Mouse (Mus musculus) limb, embryonic 11.5 days (tissue): ENCODE data around the gene Gm21887. TPM values are rescaled to one million over a fixed set of nuclear protein-coding genes. Genes with fewer than 3 reads are reported as not detected.
"Not testable (repeated sequence)": the region's sequence is repeated elsewhere in the genome, so short reads cannot be mapped to it uniquely, and the experiment has no call there.

ENCODE experiments used
- ATAC-seq: fragments of 200-750 bp; cut with Nextera tagmentation; 2 replicates; pipeline ENCODE4 v1.8.0; 2017; ENCODE audit warnings: low read depth; ENCODE audit not compliant: insufficient number of reproducible peaks, low FRiP score, low TSS enrichment
- DNase-seq: peaks from one replicate; pipeline ENCODE4 v3.0.0-alpha.2; 2015; ENCODE audit warnings: low spot score
- H3K27ac ChIP-seq: fragments of 300-500 bp; sonication (generic); replicated peaks from 2 replicates; pipeline ENCODE4 v1.5.1; 2014; ENCODE audit warnings: low read depth, mild to moderate bottlenecking, low read length
- H3K27me3 ChIP-seq: fragments of 300-500 bp; sonication (generic); 2 replicates; pipeline ENCODE4 v1.6.1; 2014; ENCODE audit warnings: mild to moderate bottlenecking, low read length, mixed read lengths; ENCODE audit not compliant: control insufficient read depth, insufficient read depth
- H3K36me3 ChIP-seq: fragments of 300-500 bp; sonication (generic); 2 replicates; pipeline ENCODE4 v1.6.1; 2014; ENCODE audit warnings: mild to moderate bottlenecking, low read length, moderate library complexity, mixed read lengths; ENCODE audit not compliant: control insufficient read depth, insufficient read depth
- H3K4me1 ChIP-seq: fragments of 300-500 bp; sonication (generic); 2 replicates; pipeline ENCODE4 v1.6.1; 2014; ENCODE audit warnings: low read length, mixed read lengths; ENCODE audit not compliant: control insufficient read depth, insufficient read depth
- H3K4me2 ChIP-seq: fragments of 300-500 bp; sonication (generic); 2 replicates; pipeline ENCODE4 v1.6.1; 2014; ENCODE audit warnings: low read depth, mild to moderate bottlenecking, moderate library complexity; ENCODE audit not compliant: severe bottlenecking
- H3K4me3 ChIP-seq: fragments of 300-500 bp; sonication (generic); 2 replicates; pipeline ENCODE4 v1.5.1; 2014; ENCODE audit warnings: low read depth, low read length
- H3K9ac ChIP-seq: fragments of 300-500 bp; sonication (generic); 2 replicates; pipeline ENCODE4 v1.6.1; 2014; ENCODE audit warnings: mild to moderate bottlenecking, low read length
- H3K9me3 ChIP-seq: fragments of 300-500 bp; sonication (generic); 2 replicates; pipeline ENCODE4 v1.6.1; 2016; ENCODE audit warnings: low read length; ENCODE audit not compliant: control insufficient read depth
- WGBS: fragments of 180-500 bp; shearing (Covaris S2); extraction: QIAGEN DNeasy Blood & Tissue Kit; methylation state at CpG from one replicate; pipeline ENCODE4 v1.1.7; 2014; 5-methylcytosine and 5-hydroxymethylcytosine counted together
- polyA plus RNA-seq: library from polyadenylated mRNA; unstranded; fragments of >200 nt; fragmentation: Nextera tagmentation; extraction: Ambion mirVana; gene quantifications from 2 replicates; pipeline ENCODE4 v1.2.1, GENCODE M21; 2014

The Gm21887 gene
- polyA plus RNA-seq, 1 experiment from 2014 or later: 244 TPM

- not testable (repeated sequence) for H3K27me3 ChIP-seq, H3K4me2 ChIP-seq, H3K27ac ChIP-seq, ATAC-seq, H3K36me3 ChIP-seq, H3K4me1 ChIP-seq, H3K4me3 ChIP-seq, H3K9ac ChIP-seq
- 48% methylated on average over 5 of the region's 11 CpGs for WGBS
- H3K9me3 ChIP-seq: peaks cover 17% of the 10 kb centered on the region
- DNase-seq: peak; percentile 25
Measured at GRCm38 (mm10) chrX:169999226-169999883, 10.1 kb upstream of the Gm21887 start.

GRCm38 (mm10) chrX:169999912-170000641, 9.4 kb upstream of the Gm21887 start:
- H3K9me3 ChIP-seq: peaks cover 15% of the 10 kb centered on the region
- H3K4me3 ChIP-seq, H3K9ac ChIP-seq, H3K36me3 ChIP-seq, H3K4me1 ChIP-seq, ATAC-seq, H3K27me3 ChIP-seq, H3K27ac ChIP-seq, H3K4me2 ChIP-seq: not testable (repeated sequence)
- WGBS: no CpG with 5 or more reads among the region's 3 CpGs
- peak; percentile 12 for DNase-seq

GRCm38 (mm10) chrX:170000642-170001387, 8.6 kb upstream of the Gm21887 start:
- not testable (repeated sequence) for H3K27ac ChIP-seq, H3K9ac ChIP-seq, H3K4me3 ChIP-seq, H3K4me1 ChIP-seq, H3K4me2 ChIP-seq, H3K36me3 ChIP-seq, H3K27me3 ChIP-seq
- WGBS: 39% methylated on average over 6 of the region's 6 CpGs
- peak; percentile 13 for DNase-seq
- ATAC-seq: peak; percentile 40; the same call in 1 of the 2 replicates
- H3K9me3 ChIP-seq: peaks cover 13% of the 10 kb centered on the region

- not testable (repeated sequence) for H3K4me3 ChIP-seq, H3K27ac ChIP-seq, H3K4me2 ChIP-seq, H3K27me3 ChIP-seq, H3K36me3 ChIP-seq, H3K4me1 ChIP-seq, DNase-seq, H3K9ac ChIP-seq
- WGBS: 23% methylated on average over 7 of the region's 12 CpGs
- peaks cover 13% of the 10 kb centered on the region for H3K9me3 ChIP-seq
- peak; percentile 28; the same call in 1 of the 2 replicates for ATAC-seq
Measured at GRCm38 (mm10) chrX:170001388-170001695, 8.1 kb upstream of the Gm21887 start.

GRCm38 (mm10) chrX:170002510-170003197, 6.8 kb upstream of the Gm21887 start:
- 38% methylated on average over 5 of the region's 18 CpGs for WGBS
- not testable (repeated sequence) for DNase-seq, H3K4me2 ChIP-seq, H3K27ac ChIP-seq, H3K9ac ChIP-seq, H3K36me3 ChIP-seq, H3K27me3 ChIP-seq, H3K4me3 ChIP-seq, H3K4me1 ChIP-seq
- peak; percentile 71 for ATAC-seq
- H3K9me3 ChIP-seq: peaks cover 21% of the 10 kb centered on the region

GRCm38 (mm10) chrX:170003536-170003935, 5.9 kb upstream of the Gm21887 start:
- not testable (repeated sequence) for H3K4me3 ChIP-seq, H3K4me2 ChIP-seq, H3K27ac ChIP-seq, H3K36me3 ChIP-seq, ATAC-seq, H3K4me1 ChIP-seq, H3K27me3 ChIP-seq, H3K9ac ChIP-seq
- 33% methylated on average over 1 of the region's 1 CpGs for WGBS
- H3K9me3 ChIP-seq: peaks cover 26% of the 10 kb centered on the region
- peak; percentile 15 for DNase-seq

GRCm38 (mm10) chrX:170004236-170004635, 5.2 kb upstream of the Gm21887 start:
- peak overlapping the region; percentile 0; the same call in 1 of the 2 replicates for H3K27ac ChIP-seq
- 51% methylated on average over 2 of the region's 2 CpGs for WGBS
- not testable (repeated sequence) for H3K4me2 ChIP-seq, H3K9ac ChIP-seq, H3K27me3 ChIP-seq, H3K4me3 ChIP-seq, H3K4me1 ChIP-seq, H3K36me3 ChIP-seq
- peaks cover 30% of the 10 kb centered on the region for H3K9me3 ChIP-seq
- ATAC-seq (peak; percentile 36; the same call in 1 of the 2 replicates), DNase-seq (peak; percentile 14)

- H3K27me3 ChIP-seq, H3K4me2 ChIP-seq, H3K27ac ChIP-seq, H3K36me3 ChIP-seq, H3K4me3 ChIP-seq, H3K4me1 ChIP-seq, H3K9ac ChIP-seq, ATAC-seq: not testable (repeated sequence)
- peaks cover 35% of the 10 kb centered on the region for H3K9me3 ChIP-seq
- peak; percentile 20 for DNase-seq
- 38% methylated on average over 5 of the region's 5 CpGs for WGBS
Measured at GRCm38 (mm10) chrX:170004793-170005192, 4.7 kb upstream of the Gm21887 start.
